9 mouse cellular contexts compared by ENCODE assay signal in the genomic region with DNA sequence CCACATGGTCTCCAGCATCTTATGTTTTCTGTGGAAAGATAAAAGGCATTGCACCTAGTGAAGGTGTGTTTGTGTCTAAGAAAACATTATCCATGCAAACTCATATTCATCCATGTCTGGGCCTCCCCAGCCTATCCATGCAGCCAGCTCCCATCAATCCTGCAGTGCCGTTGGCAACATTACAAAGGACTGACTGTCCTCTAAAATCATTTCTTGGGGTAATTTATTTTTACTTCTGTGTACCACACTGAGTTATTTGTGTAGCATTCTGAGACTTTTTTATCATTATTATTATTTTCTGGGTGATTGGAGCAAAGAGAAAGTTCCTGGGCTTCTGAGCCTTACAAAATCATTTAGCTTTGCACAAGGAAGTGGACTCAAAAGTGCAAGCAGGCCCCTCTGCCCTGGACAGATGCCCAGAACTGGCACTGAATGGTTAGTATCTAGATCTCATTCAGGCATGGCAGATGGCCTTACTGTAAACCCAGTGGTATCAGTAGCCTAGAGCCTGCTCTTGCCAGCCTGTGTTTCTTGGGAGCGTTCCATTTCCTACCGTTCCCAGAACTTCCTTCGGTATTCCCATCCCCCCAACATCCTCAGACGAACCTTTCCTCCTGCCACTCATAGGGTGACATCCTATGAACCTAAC.
DNase-seq lines count a peak whose midpoint lies in the region; ATAC-seq and TF ChIP-seq lines count a peak whose summit lies in the region.
"Had no signal": no experiment of that assay in that cellular context is flagged by ENCODE, and none has a peak within 500 bp of the region (broad histone marks: within the 10 kb centered on the region; RNA-seq: fewer than 3 reads in every experiment).

No protein-coding gene starts in this region.

- H3K4me1 ChIP-seq in forebrain, embryonic 13.5 days = peaks cover 34% of the 10 kb centered on the region
- H3K4me1 ChIP-seq in forebrain, embryonic 11.5 days (replicated peaks; ENCODE audit: control insufficient read depth, insufficient read depth, low read length) = no peaks in the 10 kb centered on the region
- peaks cover 7% of the 10 kb centered on the region; the same call in 1 of the 2 replicates for H3K4me1 ChIP-seq in lung, embryonic 15.5 days
- peaks cover 2% of the 10 kb centered on the region; the same call in 1 of the 2 replicates for H3K4me1 ChIP-seq in lung, adult 2 months (ENCODE audit: control insufficient read depth, insufficient read depth, low read length)
- H3K4me1 ChIP-seq: neural tube, embryonic 12.5 days had no signal

- H3K27me3 ChIP-seq in forebrain, embryonic 13.5 days = no peaks in the 10 kb centered on the region
- no peaks in the 10 kb centered on the region for H3K27me3 ChIP-seq in forebrain, embryonic 11.5 days (ENCODE audit: control insufficient read depth, insufficient read depth, low read length)
- no peaks in the 10 kb centered on the region for H3K27me3 ChIP-seq in lung, embryonic 15.5 days
- H3K27me3 ChIP-seq: neural tube, embryonic 12.5 days had no signal

- no peak overlapping the region for H3K4me3 ChIP-seq in forebrain, embryonic 13.5 days
- no peak overlapping the region for H3K4me3 ChIP-seq in forebrain, embryonic 11.5 days (ENCODE audit: low read depth, low read length)
- H3K4me3 ChIP-seq in lung, embryonic 15.5 days = no peak overlapping the region
- no peak overlapping the region for H3K4me3 ChIP-seq in lung, adult 2 months (replicated peaks; ENCODE audit: extremely low read depth, low read depth, low read length)
- H3K4me3 ChIP-seq: neural tube, embryonic 12.5 days had no signal

- no peak overlapping the region for H3K4me2 ChIP-seq in forebrain, embryonic 13.5 days
- no peak overlapping the region for H3K4me2 ChIP-seq in forebrain, embryonic 11.5 days (ENCODE audit: low read depth, low read length, severe bottlenecking)
- H3K4me2 ChIP-seq in lung, embryonic 15.5 days = no peak overlapping the region
- H3K4me2 ChIP-seq: neural tube, embryonic 12.5 days had no signal

- peak; percentile 75; the same call in 1 of the 2 replicates for ATAC-seq in forebrain, embryonic 13.5 days
- ATAC-seq in forebrain, embryonic 11.5 days (replicated peaks; ENCODE audit: low FRiP score) = no peak
- no peak; the same call in 1 of the 2 replicates for ATAC-seq in lung, embryonic 15.5 days (ENCODE audit: borderline replicate concordance, extremely low read depth, low FRiP score, low TSS enrichment)

- no peaks in the 10 kb centered on the region for H3K36me3 ChIP-seq in forebrain, embryonic 13.5 days (ENCODE audit: poor library complexity, severe bottlenecking)
- H3K36me3 ChIP-seq in forebrain, embryonic 11.5 days (ENCODE audit: control insufficient read depth, insufficient read depth, low read length) = no peaks in the 10 kb centered on the region
- H3K36me3 ChIP-seq in lung, embryonic 15.5 days = no peaks in the 10 kb centered on the region
- H3K36me3 ChIP-seq: neural tube, embryonic 12.5 days had no signal

- TF ChIP-seq CTCF in lung, adult 2 months (IDR thresholded peaks at IDR 0.05; ENCODE audit: insufficient read depth, low read length) = no peak

- peak overlapping the region; percentile 49 for H3K27ac ChIP-seq in forebrain, embryonic 13.5 days
- no peak overlapping the region for H3K27ac ChIP-seq in forebrain, embryonic 11.5 days (ENCODE audit: low read depth, low read length)
- 0 out of 2 replicates have a peak overlapping the region, but pooled peaks have one; percentile 18 for H3K27ac ChIP-seq in lung, embryonic 15.5 days
- H3K27ac ChIP-seq: neural tube, embryonic 12.5 days had no signal

- no peak overlapping the region for H3K9ac ChIP-seq in forebrain, embryonic 13.5 days
- no peak overlapping the region for H3K9ac ChIP-seq in forebrain, embryonic 11.5 days (ENCODE audit: low read length)
- no peak overlapping the region for H3K9ac ChIP-seq in lung, embryonic 15.5 days
- H3K9ac ChIP-seq: neural tube, embryonic 12.5 days had no signal

- no peak for DNase-seq in forebrain, embryonic 11.5 days (ENCODE audit: low spot score)
- DNase-seq in lung, adult 2 months = no peak
- peak; percentile 88 to 93 for DNase-seq in cerebellum, adult 18-20 months
- DNase-seq in kidney, postnatal 36 days = peak; percentile 34 to 41
- DNase-seq in spleen, postnatal 36 days (ENCODE audit: low spot score in 2 of 2) = no peak
- DNase-seq in embryo, embryonic 11 days = no peak

- TF ChIP-seq POLR2A in lung, adult 2 months (IDR thresholded peaks at IDR 0.05; ENCODE audit: borderline replicate concordance, extremely low read depth, low read depth, low read length) = no peak

- 52% methylated on average over 5 of the region's 5 CpGs for WGBS in forebrain, embryonic 13.5 days
- WGBS in forebrain, embryonic 11.5 days = 78% methylated on average over 5 of the region's 5 CpGs
- 44% methylated on average over 5 of the region's 5 CpGs for WGBS in lung, embryonic 15.5 days
- 45% methylated on average over 5 of the region's 5 CpGs for WGBS in lung, adult 2 months

- no peaks in the 10 kb centered on the region for H3K9me3 ChIP-seq in forebrain, embryonic 13.5 days (replicated peaks)
- no peaks in the 10 kb centered on the region for H3K9me3 ChIP-seq in forebrain, embryonic 11.5 days (ENCODE audit: control insufficient read depth, low read length)
- no peaks in the 10 kb centered on the region for H3K9me3 ChIP-seq in lung, embryonic 15.5 days
- H3K9me3 ChIP-seq: neural tube, embryonic 12.5 days had no signal

Comparison
In these comparisons a context has a peak if more than half of its experiments do, and no peak if none do; other contexts are left out.
1. DNase-seq: peak in cerebellum, adult 18-20 months (2 of 2) and kidney, postnatal 36 days (2 of 2); none in forebrain, embryonic 11.5 days (single experiment), lung, adult 2 months (single experiment), spleen, postnatal 36 days (0 of 2) and embryo, embryonic 11 days (single experiment).